Mouse (Mus musculus) gonadal fat pad, adult 2 months (tissue): ENCODE results near the gene Znhit2. TPM values are rescaled to one million over a fixed set of nuclear protein-coding genes. Genes with fewer than 3 reads are reported as not detected.

Experiments
- DNase-seq: peaks from one replicate; pipeline ENCODE4 v3.0.0-alpha.2; 2012; ENCODE audit warnings: low read depth
- polyA plus RNA-seq: library from polyadenylated mRNA; depleted of rRNA; stranded (reverse); fragments of >200 nt; gene quantifications from 2 replicates; pipeline ENCODE4 v1.2.3, GENCODE M21; 2012; rRNA removed

Gene Znhit2
- polyA plus RNA-seq, 1 experiment, result 60.6 TPM

DNA sequence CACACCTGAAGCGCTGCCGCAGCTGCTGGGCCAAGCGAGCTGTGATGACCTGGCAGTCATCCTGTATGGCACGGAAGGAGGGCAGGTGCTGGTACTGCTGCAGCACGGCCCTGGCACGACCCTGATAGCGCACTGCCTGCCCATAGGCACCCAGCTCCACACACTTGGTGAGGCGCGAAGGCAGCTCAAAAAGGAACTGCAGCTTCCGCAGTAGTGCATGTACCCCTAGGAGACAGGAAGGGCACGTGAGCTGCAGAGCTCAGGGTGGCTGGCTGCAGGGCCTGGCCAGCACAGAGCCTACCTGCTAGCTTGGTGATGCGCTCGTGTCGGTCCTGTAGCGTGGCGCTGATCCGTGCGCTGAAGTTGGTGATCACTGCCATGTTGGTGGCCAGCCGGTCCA, 10.3 kb downstream of the Znhit2 start:
- DNase-seq, result no peak

DNA sequence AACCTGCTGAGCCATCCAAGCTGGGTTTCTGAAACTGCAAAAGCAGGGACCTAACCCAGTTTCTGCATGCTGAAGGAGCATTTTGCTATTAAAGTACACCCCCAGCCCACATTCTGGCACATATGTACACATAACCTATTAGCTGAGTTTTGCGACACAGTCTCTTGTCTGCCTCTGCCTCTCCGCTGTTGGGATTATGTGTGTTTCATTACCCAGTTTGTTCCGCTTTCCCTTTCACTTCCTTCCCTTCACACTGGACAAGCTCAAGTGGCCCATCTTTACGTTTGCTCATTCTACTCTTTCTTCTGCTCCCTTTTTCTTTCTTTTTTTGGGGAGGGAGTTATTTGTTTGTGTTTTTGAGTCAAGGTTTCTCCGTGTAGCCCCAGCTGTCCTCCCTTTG, 12.9 kb downstream of the Znhit2 start:
- DNase-seq, result no peak

DNA sequence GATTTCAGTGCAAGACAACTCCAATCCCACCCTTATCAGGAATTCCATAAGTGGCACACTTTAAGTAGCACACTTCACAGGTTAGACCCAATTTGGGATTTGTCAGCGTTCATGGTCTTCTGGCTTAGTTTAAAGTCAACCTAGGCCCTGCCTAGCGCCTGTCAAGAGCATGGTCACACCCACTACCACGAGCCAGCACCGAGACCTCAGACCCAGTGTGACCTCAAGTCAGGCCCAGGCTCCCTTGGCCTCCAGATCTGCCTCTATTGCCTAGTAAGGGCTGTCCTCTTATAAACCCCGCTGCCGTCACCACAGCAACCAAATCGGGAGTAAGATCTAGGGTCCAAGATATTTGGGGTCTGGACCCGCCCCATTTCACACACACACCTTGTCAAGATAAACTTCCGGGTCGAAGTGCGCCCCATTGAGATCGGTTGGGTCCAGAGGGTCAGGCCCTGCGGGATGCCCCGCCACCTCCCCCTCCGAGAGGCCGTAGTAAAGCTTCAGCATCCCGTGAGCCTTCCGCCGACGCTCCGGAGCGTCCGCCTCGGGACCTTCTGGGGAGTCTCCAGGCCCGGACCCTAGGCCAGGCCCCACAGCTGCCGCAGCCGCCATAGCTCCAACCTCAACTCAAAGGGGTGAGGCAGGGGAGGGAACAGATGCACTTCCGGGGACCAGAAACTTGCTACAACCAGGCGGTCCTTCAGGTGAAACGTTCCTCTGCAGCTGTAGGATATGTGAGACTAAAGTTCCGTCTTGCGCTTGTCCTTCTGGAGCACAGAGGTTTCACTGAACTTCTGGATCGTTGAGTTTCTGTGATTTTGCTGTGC, 15.8 kb downstream of the Znhit2 start, which contains the start of gene Vps51:
Vps51 (minus strand) TSS at position 668 of the 830 bp plus-strand sequence.
- DNase-seq, result no peak

DNA sequence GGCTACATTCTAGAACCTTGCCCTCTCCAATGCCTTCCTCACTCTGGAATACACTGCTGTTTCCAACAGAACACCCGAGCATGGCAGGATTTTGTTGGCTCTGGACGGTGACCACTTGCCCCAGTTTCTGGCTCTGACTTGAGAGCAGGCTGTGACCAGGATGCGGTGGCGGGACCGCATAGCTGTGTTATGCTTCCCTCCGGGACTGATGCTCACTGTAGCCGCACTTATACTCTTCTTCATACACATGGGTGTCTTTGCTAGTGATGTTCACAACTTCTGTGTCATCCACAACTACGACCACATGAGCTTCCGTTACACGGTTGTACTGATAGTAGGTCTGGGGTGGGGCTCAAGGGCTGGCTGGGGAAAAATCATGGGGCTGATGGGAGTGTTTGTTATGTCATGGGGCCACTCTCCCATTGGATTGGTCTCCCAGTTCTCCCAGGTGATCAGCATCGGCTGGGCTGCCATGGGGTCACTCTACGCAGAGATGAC, 19.0 kb downstream of the Znhit2 start, which contains the start of gene Tmem262:
Tmem262 (plus strand) TSS at position 51 of the 498 bp plus-strand sequence.
- no peak for DNase-seq

DNA sequence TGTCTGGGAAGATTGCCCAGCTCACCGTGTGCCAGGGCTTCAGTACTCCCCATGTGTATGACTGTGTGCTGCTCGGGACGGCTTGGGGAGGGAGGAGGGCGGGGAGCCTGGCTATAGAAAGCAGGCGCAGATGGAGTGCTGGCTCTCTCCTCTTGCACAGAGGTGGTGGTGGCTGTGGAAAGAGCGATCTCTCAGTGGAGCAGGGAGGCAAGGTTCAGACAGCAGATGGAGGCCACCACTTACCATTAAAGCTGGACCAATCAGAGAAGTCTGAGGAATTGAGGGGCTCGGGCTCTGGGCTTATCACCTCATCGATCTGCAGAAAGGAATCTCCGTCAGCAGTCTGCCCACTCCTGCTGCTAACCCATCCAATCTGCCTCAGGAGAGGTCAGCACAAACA, 21.2 kb downstream of the Znhit2 start, which contains the start of gene Gm28374:
Gm28374 (minus strand) TSS at position 101 of the 400 bp plus-strand sequence.
- no peak for DNase-seq

DNA sequence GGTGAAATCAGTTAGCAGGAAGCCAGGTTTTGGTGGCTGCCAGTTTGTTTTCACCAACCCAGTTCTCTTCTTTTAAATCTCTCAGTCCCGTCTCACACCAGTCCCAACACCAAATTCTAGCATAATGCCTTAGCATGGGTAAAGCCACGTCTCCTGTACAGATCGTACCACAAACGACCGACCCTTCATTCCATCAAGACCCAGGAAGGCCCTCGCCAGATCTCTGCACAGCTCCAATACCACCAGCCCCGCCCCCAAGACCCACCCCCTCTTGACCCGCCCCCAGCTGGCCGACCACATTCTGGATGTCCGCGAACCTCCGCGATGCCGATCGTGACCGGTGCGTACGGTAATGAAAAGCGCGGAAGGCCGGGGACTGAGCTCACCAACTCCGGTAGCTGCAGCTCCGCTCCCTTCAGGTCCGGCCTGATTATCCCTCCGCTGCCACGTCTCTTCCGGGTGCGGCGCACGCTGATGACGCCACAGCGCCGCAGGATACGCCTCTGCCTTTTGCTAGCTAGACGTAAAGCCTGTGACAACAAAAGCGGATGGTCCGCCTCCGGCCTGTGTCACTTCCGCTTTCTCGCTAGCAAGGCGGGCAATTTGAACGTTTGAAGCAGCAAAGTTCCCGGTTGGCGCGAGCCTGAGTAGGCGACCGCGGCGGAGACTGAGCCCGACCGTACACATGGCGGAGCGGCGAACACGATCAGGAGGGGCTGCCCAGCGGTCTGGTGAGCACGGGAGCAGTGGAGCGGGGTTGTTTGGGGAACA, 23.7 kb downstream of the Znhit2 start, which contains the start of the genes Zfpl1 and Cdca5:
Zfpl1 (minus strand) TSS at position 479 of the 771 bp plus-strand sequence.
Cdca5 (plus strand) TSS at position 506 of the 771 bp plus-strand sequence.
- DNase-seq, result no peak

DNA sequence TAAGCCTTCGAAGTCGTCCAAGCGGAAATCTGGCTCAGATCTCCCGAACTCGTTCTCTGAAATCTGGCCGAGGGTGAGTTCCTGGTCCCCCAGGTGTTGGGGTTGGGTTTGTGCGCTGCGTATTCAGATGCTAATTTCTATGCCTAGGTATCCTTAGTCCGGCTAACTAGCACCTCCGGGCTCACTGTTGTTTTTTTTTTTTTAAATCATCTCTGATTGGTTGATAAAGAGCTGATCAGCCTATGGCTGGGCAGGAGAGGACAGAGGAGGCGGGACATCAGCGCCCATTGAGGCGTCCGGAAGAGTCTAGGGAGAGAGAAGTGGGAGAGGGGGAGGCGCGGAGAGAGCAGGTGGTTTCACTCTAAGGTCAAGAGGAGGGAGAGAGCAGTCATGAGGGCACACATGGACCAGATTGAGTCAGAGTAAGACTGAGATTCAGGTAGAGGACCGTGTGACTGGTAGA, 24.5 kb downstream of the Znhit2 start:
- no peak for DNase-seq

DNA sequence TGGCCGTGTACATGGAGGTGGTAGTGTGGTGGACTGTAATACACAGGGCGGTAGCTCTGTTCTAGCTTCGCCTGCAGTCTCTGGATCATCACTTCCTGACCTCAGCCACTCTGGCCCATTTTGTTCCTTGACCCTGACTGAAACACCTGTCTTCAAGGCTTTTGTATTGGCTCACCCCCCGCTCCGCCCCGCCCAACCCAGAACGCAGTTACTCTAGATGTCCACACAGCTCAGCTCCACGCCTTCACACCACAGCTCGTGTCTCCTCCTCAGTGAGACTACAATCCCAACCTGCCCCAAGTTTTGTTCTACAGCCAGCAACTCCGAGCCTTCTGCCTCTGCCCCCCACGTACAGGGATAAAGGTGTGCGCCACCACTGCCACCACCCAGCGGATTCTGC, 27.8 kb downstream of the Znhit2 start:
- DNase-seq, result no peak

DNA sequence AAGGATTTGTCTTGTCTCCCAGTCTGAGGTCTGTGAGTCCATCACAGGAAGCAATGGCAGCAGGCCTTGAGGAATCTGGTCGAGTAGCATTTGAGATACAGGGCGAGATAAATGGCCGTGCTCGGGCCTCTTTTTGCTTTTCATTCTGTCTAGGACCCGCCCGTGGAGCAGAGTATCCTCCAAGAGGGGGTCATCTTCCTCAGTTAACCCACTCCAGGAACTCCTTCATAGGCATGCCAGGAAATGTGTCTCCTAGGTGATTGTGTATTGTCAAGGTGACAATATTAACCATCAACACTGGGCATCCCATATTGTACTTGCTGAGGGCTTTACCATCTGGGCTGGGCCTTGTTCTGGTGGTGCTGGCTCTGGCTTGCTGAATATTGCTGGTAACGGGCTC, 33.1 kb downstream of the Znhit2 start, which contains the start of gene AC131692.1:
AC131692.1 (plus strand) TSS at position 301 of the 400 bp plus-strand sequence.
- DNase-seq, result no peak

DNA sequence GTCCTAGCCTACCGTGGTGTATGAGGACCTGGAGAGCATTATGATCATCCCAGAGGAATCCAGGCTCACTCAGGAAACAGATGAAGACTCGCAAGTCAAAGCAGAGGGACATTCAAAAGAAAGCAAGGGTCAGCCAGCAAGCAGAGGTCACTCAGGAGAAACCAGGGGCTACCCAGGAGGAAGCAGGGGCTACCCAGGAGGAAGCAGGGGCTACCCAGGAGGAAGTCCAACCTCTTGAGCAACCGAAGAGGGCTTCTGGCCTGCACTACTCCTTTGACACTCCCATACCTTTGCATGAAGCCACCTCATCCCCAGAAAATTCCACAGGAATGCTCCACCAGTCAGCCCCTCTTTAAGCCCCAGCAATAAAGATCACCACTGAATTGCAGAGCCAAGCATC, 36.9 kb downstream of the Znhit2 start:
- DNase-seq, result no peak

DNA sequence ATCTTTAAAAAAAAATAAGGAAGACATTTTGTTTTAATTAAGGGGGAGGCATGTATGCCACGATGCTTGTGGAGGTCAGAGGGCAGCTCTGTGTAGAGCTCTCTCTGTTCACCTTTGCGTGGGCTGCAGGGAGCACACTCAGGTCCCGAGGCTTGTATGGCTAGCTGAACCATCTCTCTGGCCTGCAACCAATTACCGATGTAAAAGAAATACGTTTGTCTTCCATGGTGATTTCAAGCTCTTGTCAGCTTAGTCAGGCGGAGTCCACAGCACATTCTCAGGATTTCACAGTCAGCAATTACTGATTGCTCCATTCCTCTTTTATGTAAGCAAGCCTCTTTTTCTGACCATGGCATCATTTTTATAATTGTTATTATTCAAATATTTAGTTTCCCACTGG, 40.2 kb downstream of the Znhit2 start:
- no peak for DNase-seq

DNA sequence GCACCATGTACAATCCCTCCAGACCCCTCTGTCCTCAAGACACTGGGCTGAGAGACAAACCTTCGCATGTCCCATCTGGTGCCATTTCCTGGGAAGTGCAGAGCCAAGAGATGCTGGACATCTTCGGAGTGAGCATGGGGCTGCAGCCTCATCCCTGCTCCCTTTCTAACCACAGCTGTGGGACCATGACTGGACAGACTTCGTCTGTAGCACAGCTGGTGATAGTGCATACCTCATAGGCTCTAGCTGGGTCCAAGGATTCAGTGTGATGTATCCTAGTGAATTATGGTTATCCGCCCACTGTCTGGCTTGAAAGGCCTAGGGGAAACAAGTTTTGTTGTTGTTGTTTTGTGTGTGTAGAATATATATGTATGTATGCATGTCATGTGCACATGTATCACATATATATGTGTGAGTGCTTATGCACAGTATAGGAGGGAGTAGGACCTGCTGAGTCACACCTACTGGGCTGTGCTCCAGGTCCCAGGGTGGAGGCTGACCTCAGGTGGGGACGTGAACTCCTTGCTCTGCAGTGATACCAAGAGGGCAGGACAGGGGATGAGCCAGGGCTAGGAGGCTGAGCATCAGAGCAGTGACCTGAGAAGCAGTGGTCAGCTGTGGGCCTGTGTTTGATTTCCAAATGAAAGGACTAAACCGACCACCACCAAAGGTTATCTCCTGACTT, 41.3 kb downstream of the Znhit2 start:
- DNase-seq, result no peak

DNA sequence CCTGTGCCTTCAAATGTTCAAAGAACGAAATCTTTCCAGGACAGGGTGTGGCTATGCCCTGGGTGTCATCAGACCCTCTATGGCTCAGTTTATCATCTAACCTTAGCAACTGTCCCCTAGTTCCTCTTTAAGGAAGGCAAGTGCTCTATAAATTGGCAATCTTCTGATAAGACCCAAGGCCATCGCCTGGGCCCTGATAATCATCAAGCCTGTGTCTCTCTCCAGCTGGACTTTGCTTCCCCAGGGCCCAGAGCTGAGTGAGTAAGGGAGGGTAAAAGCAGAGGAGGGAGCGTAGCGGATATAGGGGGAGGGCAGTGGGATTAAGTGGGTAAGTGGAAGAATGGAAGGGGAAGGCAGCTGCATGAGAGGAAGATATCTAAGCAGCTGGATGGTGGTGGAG, 43.5 kb downstream of the Znhit2 start:
- no peak for DNase-seq

DNA sequence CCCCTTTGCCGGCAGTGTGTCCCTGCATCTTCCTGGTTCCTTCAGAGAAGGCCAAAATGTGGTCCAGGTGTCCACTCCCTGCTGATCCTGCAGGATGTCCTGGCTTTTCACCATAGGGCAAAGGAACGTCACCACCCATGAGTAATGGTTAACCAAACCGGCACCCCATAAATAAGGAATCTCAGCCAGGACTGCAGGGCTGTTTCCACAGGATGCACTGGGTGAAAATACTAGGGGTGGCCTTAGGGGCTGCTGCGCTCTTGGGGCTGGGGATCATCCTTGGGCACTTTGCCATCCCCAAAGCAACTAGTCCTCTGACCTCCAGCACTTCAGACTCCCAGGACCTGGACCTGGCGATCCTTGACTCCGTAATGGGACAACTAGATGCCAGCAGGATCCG, 44.6 kb downstream of the Znhit2 start, which contains the start of gene Naaladl1:
Naaladl1 (plus strand) TSS at position 197 of the 400 bp plus-strand sequence.
- DNase-seq, result no peak

Other genes with a start within 250 kb of the Znhit2 start
- 15.1 and 15.9 TPM in 2 replicates for gene Frmd8, start 185.9 kb upstream of the Znhit2 start, polyA plus RNA-seq
- gene Slc25a45, start 183.4 kb upstream of the Znhit2 start, polyA plus RNA-seq, result 17.3 and 25.7 TPM in 2 replicates
- 0.70 and 0.75 TPM in 2 replicates for gene Tigd3, start 167.0 kb upstream of the Znhit2 start, polyA plus RNA-seq
- 71.5 and 79.4 TPM in 2 replicates for gene Dpf2, start 148.2 kb upstream of the Znhit2 start, polyA plus RNA-seq
- 12.9 and 17.6 TPM in 2 replicates for gene Cdc42ep2, start 136.4 kb upstream of the Znhit2 start, polyA plus RNA-seq
- gene Pola2, start 97.0 kb upstream of the Znhit2 start, polyA plus RNA-seq, result 29.1 and 43.2 TPM in 2 replicates
- gene Slc22a20, start 75.0 kb upstream of the Znhit2 start, polyA plus RNA-seq, result not detected in 2 replicates
- 70.6 and 85.2 TPM in 2 replicates for gene Capn1, start 45.3 kb upstream of the Znhit2 start, polyA plus RNA-seq
- 55.6 and 104 TPM in 2 replicates for gene Syvn1, start 14.6 kb upstream of the Znhit2 start, polyA plus RNA-seq
- 28.3 and 29.0 TPM in 2 replicates for gene Mrpl49, start 3.4 kb upstream of the Znhit2 start, polyA plus RNA-seq
- 1,249 and 1,627 TPM in 2 replicates for gene Fau, start 3.3 kb upstream of the Znhit2 start, polyA plus RNA-seq
- gene Tm7sf2, start 7.2 kb downstream of the Znhit2 start, polyA plus RNA-seq, result 98.2 and 115 TPM in 2 replicates
- gene Vps51, start 16.0 kb downstream of the Znhit2 start, polyA plus RNA-seq, result 56.9 and 64.6 TPM in 2 replicates
- gene Tmem262, start 18.8 kb downstream of the Znhit2 start, polyA plus RNA-seq, result 1.2 TPM in 1 of 2 replicates, not detected in the other
- gene Gm28374, start 21.1 kb downstream of the Znhit2 start, polyA plus RNA-seq, result 0.20 and 0.23 TPM in 2 replicates
- 106 and 118 TPM in 2 replicates for gene Zfpl1, start 23.8 kb downstream of the Znhit2 start, polyA plus RNA-seq
- gene Cdca5, start 23.8 kb downstream of the Znhit2 start, polyA plus RNA-seq, result 1.0 TPM in 2 replicates
- gene AC131692.1, start 33.2 kb downstream of the Znhit2 start, polyA plus RNA-seq, result 0.37 TPM in 1 of 2 replicates, not detected in the other
- 0.06 and 0.12 TPM in 2 replicates for gene Naaladl1, start 44.6 kb downstream of the Znhit2 start, polyA plus RNA-seq
- 25.5 and 26.0 TPM in 2 replicates for gene Sac3d1, start 57.5 kb downstream of the Znhit2 start, polyA plus RNA-seq
- gene Snx15, start 67.1 kb downstream of the Znhit2 start, polyA plus RNA-seq, result 27.6 and 31.0 TPM in 2 replicates
- gene Batf2, start 79.8 kb downstream of the Znhit2 start, polyA plus RNA-seq, result 2.8 and 2.9 TPM in 2 replicates
- gene Arl2, start 80.4 kb downstream of the Znhit2 start, polyA plus RNA-seq, result 141 and 162 TPM in 2 replicates
- gene Majin, start 123.2 kb downstream of the Znhit2 start, polyA plus RNA-seq, result 0.16 and 0.22 TPM in 2 replicates
- 1.7 and 2.8 TPM in 2 replicates for gene Gpha2, start 165.2 kb downstream of the Znhit2 start, polyA plus RNA-seq
- 54.3 and 61.5 TPM in 2 replicates for gene Ppp2r5b, start 174.7 kb downstream of the Znhit2 start, polyA plus RNA-seq
- gene Atg2a, start 180.5 kb downstream of the Znhit2 start, polyA plus RNA-seq, result 23.4 and 25.0 TPM in 2 replicates
- gene Ehd1, start 215.5 kb downstream of the Znhit2 start, polyA plus RNA-seq, result 156 and 198 TPM in 2 replicates
- gene Cdc42bpg, start 245.3 kb downstream of the Znhit2 start, polyA plus RNA-seq, result 16.2 and 16.6 TPM in 2 replicates